Mouse (Mus musculus) embryonic fibroblast, embryonic 13.5 days (primary cell): ENCODE results near the gene Fkbp15.

Source experiments
- CTCF ChIP-seq: IDR thresholded peaks from 2 replicates; pipeline ENCODE4 v1.5.1; 2011; ENCODE audit warnings: mild to moderate bottlenecking, control low read depth, low read length, moderate library complexity, borderline replicate concordance; ENCODE audit not compliant: insufficient read depth
- POLR2A ChIP-seq: IDR thresholded peaks from 2 replicates; pipeline ENCODE4 v1.6.1; 2011; ENCODE audit warnings: low read depth, mild to moderate bottlenecking, control low read depth, low read length, moderate library complexity

DNA sequence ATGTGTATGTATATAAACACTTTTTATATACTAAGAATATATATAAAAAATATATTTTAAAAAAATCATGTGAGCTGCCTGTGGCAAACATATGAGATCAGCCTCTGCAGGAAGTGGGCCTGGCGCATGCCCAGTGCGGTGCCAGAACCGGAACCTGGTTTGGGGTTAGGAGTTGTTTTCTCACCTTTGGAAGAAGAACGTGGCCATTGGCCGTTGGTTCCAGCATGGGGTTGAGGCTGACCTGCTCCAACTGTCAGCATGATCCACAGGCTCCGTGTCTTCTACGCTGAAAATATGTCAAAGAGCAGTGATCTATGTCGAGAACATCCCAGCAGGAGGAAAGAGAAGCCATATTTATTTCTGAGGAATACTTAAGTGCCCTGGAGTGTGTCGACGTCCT lies 86.4 kb downstream of the Fkbp15 start:
- no peak for TF ChIP-seq POLR2A
- TF ChIP-seq CTCF, result no peak
